Mouse (Mus musculus) kidney, embryonic 14.5 days (tissue): Measurements from ENCODE around the gene Abcb6. TPM values are rescaled to one million over a fixed set of nuclear protein-coding genes. Genes with fewer than 3 reads are reported as not detected.

Source experiments
- ATAC-seq: fragments of 200-750 bp; cut with Nextera tagmentation; 2 replicates; pipeline ENCODE4 v1.8.0; 2017; ENCODE audit warnings: moderate number of reproducible peaks, mild to moderate bottlenecking, moderate TSS enrichment, moderate library complexity; ENCODE audit not compliant: low FRiP score, low TSS enrichment
- H3K27ac ChIP-seq: fragments of 300-500 bp; sonication (generic); 2 replicates; pipeline ENCODE4 v1.5.1; 2014; ENCODE audit warnings: low read depth, mild to moderate bottlenecking, low read length, moderate library complexity, mixed read lengths
- H3K27me3 ChIP-seq: fragments of 300-500 bp; sonication (generic); 2 replicates; pipeline ENCODE4 v1.6.1; 2014; ENCODE audit warnings: mild to moderate bottlenecking, low read length; ENCODE audit not compliant: control insufficient read depth, insufficient read depth
- H3K36me3 ChIP-seq: fragments of 300-500 bp; sonication (generic); 2 replicates; pipeline ENCODE4 v1.6.1; 2014; ENCODE audit warnings: low read length, mixed read lengths; ENCODE audit not compliant: control insufficient read depth, insufficient read depth
- H3K4me1 ChIP-seq: fragments of 300-500 bp; sonication (generic); 2 replicates; pipeline ENCODE4 v1.6.1; 2014; ENCODE audit warnings: low read length, mixed read lengths; ENCODE audit not compliant: control insufficient read depth, insufficient read depth
- H3K4me2 ChIP-seq: fragments of 300-500 bp; sonication (generic); replicated peaks from 2 replicates; pipeline ENCODE4 v1.6.1; 2014; ENCODE audit warnings: low read depth, mild to moderate bottlenecking, low read length
- H3K4me3 ChIP-seq: fragments of 300-500 bp; sonication (generic); 2 replicates; pipeline ENCODE4 v1.5.1; 2014; ENCODE audit warnings: mild to moderate bottlenecking, low read length
- H3K9ac ChIP-seq: fragments of 300-500 bp; sonication (generic); 2 replicates; pipeline ENCODE4 v1.6.1; 2014; ENCODE audit warnings: low read depth, mild to moderate bottlenecking, low read length, moderate library complexity
- H3K9me3 ChIP-seq: fragments of 300-500 bp; sonication (generic); 2 replicates; pipeline ENCODE4 v1.6.1; 2016; ENCODE audit warnings: low read length; ENCODE audit not compliant: control insufficient read depth
- WGBS: fragments of 180-500 bp; shearing (Covaris S2); extraction: QIAGEN DNeasy Blood & Tissue Kit; methylation state at CpG from one replicate; pipeline ENCODE4 v1.1.7; 2014; 5-methylcytosine and 5-hydroxymethylcytosine counted together
- microRNA-seq: library from miRNA; unstranded; fragments of <30 nt; microRNA quantifications from one replicate; pipeline ENCODE4, GENCODE M21; 2016
- polyA plus RNA-seq: library from polyadenylated mRNA; unstranded; fragments of >200 nt; fragmentation: Nextera tagmentation; extraction: Ambion mirVana; gene quantifications from 2 replicates; pipeline ENCODE4 v1.2.1, GENCODE M21; 2014

Gene Abcb6
- polyA plus RNA-seq, 1 experiment from 2014 or later = 23.8 TPM

DNA sequence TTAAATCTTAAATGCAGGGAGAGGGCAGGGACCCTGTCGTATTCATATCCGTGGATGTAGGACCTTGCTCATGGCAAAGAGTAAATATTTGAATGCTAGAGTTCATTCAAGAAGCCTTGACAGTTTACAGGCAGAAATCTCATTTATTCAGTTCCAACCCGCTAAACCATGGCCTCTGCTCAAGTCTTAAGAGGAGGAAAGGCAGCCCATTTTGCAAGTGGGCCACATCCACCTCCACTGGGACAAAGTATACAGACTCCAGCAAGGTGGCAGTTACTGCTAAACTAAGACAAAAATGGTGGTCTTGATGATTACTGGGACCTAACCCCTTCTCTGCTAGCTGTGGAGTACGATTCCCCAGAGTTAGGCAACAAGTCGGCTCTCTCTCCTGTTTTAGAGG, 54.8 kb downstream of the Abcb6 start:
- no peaks in the 10 kb centered on the region for H3K27me3 ChIP-seq
- no peak overlapping the region; the same call in 1 of the 2 replicates for H3K27ac ChIP-seq
- peak overlapping the region; percentile 54 for H3K4me3 ChIP-seq
- H3K9ac ChIP-seq = no peak overlapping the region
- H3K36me3 ChIP-seq = no peaks in the 10 kb centered on the region
- ATAC-seq = peak; percentile 7; the same call in 1 of the 2 replicates
- WGBS = 39% methylated on average over 5 of the region's 5 CpGs
- no peaks in the 10 kb centered on the region for H3K9me3 ChIP-seq
- H3K4me2 ChIP-seq = peak overlapping the region; percentile 53
- H3K4me1 ChIP-seq = no peaks in the 10 kb centered on the region

DNA sequence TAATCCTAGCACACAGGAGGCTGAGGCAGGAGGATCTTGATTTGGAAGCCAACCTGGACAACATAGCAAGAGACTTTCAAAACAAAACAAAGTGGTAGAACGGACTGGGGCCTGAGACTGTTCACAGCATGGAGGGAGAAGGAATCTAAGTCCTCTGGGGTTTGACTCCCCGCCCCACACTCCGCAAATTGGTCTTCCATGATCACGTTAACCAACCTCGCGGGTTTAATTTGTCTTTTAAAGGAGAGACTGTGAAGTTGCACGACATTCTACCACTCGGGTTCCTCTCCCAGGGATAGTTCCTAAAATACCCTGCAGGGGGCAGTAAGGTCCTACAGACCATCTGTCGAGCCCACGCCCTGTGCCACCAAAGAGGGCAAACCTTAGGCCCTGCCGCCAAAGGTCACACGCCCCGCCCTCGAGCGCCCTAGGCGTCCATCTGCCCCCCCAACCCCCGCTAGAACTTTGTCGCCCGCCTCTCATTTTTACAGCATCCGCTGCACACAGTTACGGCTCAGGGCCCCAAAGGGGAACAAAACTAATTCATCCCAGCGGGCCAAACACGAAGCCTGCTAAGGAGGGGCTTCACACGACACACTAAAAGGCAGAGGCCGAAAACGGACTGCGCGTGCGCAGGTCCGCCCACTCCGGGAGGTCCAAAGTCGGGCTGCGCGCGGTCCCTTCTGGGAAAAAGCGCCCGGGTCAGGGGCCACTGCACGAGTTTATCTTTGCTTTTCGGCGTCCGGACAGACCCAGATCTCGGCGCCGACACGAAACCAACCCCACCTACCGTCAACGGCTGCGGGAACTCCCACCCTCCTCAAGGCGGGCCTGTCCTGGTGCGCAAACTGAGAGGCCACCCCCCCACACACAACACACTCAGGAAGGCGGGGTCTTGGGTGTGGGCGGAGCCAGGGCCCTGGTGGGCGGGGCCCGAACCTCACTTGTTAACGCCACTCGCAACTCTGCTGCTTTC, 55.6 kb downstream of the Abcb6 start, which contains the start of gene Nhej1:
Gene Nhej1 (minus strand): TSS at position 855 of the 976 bp plus-strand sequence.
- WGBS = 1% methylated on average over 56 of the region's 56 CpGs
- Histone ChIP-seq H3K36me3 (no peaks in the 10 kb centered on the region), H3K4me1 (no peaks in the 10 kb centered on the region), H3K27me3 (no peaks in the 10 kb centered on the region), H3K9me3 (no peaks in the 10 kb centered on the region), H3K9ac (peak within 1 kb of the TSS; percentile 65), H3K27ac (peak within 1 kb of the TSS; percentile 95), H3K4me2 (peak within 1 kb of the TSS; percentile 53), H3K4me3 (peak within 1 kb of the TSS; percentile 54)
- ATAC-seq = peak; percentile 97

DNA sequence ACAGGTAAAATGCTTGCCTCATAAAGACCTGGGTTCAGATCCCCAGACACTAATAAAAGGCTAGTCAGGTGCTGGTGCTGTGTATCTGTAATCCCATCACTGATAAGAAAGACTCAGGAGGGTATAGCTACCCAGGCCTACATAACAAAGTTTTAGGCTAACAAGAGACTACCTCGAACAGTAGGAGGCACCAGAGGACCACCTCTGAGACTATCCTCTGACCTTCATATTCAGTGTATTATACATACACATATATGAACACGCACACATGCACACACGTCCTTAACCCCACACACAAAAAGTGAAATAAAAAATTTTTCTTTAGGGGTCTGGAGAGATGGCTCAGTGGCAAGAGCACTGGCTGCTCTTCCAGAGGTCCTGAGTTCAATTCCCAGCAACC, 58.0 kb downstream of the Abcb6 start:
- ATAC-seq = no peak
- Histone ChIP-seq H3K9ac (no peak overlapping the region), H3K4me1 (no peaks in the 10 kb centered on the region), H3K9me3 (no peaks in the 10 kb centered on the region), H3K27me3 (no peaks in the 10 kb centered on the region), H3K36me3 (no peaks in the 10 kb centered on the region), H3K4me2 (no peak overlapping the region), H3K27ac (no peak overlapping the region), H3K4me3 (no peak overlapping the region)
- 77% methylated on average over 3 of the region's 3 CpGs for WGBS

Small RNA genes lying within 50 kb of the gene (microRNA-seq; reads per million reads assigned to microRNA genes)
- gene Gm27943 = not detected

Other genes starting within 250 kb of the Abcb6 start
- not detected in 2 replicates for gene Cfap65, start 244.8 kb downstream of the Abcb6 start, polyA plus RNA-seq
- 0.43 and 0.84 TPM in 2 replicates for gene Ihh, start 228.7 kb downstream of the Abcb6 start, polyA plus RNA-seq
- 9.7 and 10.7 TPM in 2 replicates for gene Nhej1, start 55.2 kb downstream of the Abcb6 start, polyA plus RNA-seq
- gene Slc23a3, start 46.5 kb downstream of the Abcb6 start, polyA plus RNA-seq = 0.84 and 2.4 TPM in 2 replicates
- gene Cnppd1, start 37.7 kb downstream of the Abcb6 start, polyA plus RNA-seq = 25.8 and 35.7 TPM in 2 replicates
- gene Retreg2, start 37.6 kb downstream of the Abcb6 start, polyA plus RNA-seq = 36.6 and 56.0 TPM in 2 replicates
- 39.6 and 40.0 TPM in 2 replicates for gene Zfand2b, start 11.7 kb downstream of the Abcb6 start, polyA plus RNA-seq
- gene Ankzf1, start 11.8 kb upstream of the Abcb6 start, polyA plus RNA-seq = 16.7 and 21.1 TPM in 2 replicates
- gene Atg9a, start 11.8 kb upstream of the Abcb6 start, polyA plus RNA-seq = 18.5 and 26.0 TPM in 2 replicates
- 18.1 and 34.4 TPM in 2 replicates for gene Glb1l, start 30.4 kb upstream of the Abcb6 start, polyA plus RNA-seq
- 125 and 129 TPM in 2 replicates for gene Stk16, start 30.4 kb upstream of the Abcb6 start, polyA plus RNA-seq
- gene Tuba4a, start 39.5 kb upstream of the Abcb6 start, polyA plus RNA-seq = 31.6 and 32.1 TPM in 2 replicates
- gene A630095N17Rik, start 51.7 kb upstream of the Abcb6 start, polyA plus RNA-seq = not detected in 2 replicates
- 13.2 and 14.4 TPM in 2 replicates for gene Dnajb2, start 56.0 kb upstream of the Abcb6 start, polyA plus RNA-seq
- gene Ptprn, start 84.1 kb upstream of the Abcb6 start, polyA plus RNA-seq = 0.08 TPM in 1 of 2 replicates, not detected in the other
- not detected in 2 replicates for gene Resp18, start 98.0 kb upstream of the Abcb6 start, polyA plus RNA-seq
- 146 and 150 TPM in 2 replicates for gene Dnpep, start 137.6 kb upstream of the Abcb6 start, polyA plus RNA-seq
- 41.5 and 51.6 TPM in 2 replicates for gene Des, start 179.9 kb upstream of the Abcb6 start, polyA plus RNA-seq
- 39.6 and 43.5 TPM in 2 replicates for gene Speg, start 194.9 kb upstream of the Abcb6 start, polyA plus RNA-seq